ENCODE assay signal across 9 mouse cellular contexts in the genomic region with DNA sequence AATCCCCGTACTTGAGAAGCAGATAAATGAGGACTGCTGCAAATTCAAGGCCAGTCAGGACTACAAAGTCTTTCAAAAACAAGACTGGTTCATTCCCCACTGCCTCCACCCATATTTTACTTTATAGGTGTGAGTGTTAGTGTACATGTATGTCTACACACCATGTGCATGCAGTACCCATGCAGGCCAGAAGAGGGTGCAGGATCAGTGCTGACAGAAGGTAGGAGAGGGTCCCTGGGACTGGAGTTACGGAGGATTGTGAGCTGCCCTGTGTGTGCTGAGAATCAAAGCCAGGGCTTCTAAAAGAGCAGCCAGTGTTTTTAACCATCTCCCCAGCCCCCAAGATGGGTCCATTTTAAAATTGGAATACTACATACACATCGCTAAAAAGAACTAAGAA. TPM values are rescaled to one million over a fixed set of nuclear protein-coding genes. Genes with fewer than 3 reads are reported as not detected.
A peak's percentile ranks its signal among the peaks of the same experiment; 100 is the strongest.
DNase-seq lines count a peak whose midpoint lies in the region; ATAC-seq and TF ChIP-seq lines count a peak whose summit lies in the region.
"Had no signal": no experiment of that assay in that cellular context is flagged by ENCODE, and none has a peak within 500 bp of the region (broad histone marks: within the 10 kb centered on the region; RNA-seq: fewer than 3 reads in every experiment).

No protein-coding gene starts in this region.

- H3K27ac ChIP-seq in hindbrain, embryonic 11.5 days (ENCODE audit: low read depth, low read length) = no peak overlapping the region
- no peak overlapping the region for H3K27ac ChIP-seq in hindbrain, embryonic 12.5 days
- H3K27ac ChIP-seq: limb, embryonic 15.5 days had no signal

- WGBS in hindbrain, embryonic 11.5 days = 80% methylated on average over 3 of the region's 3 CpGs
- WGBS in hindbrain, embryonic 12.5 days = 83% methylated on average over 3 of the region's 3 CpGs

- H3K27me3 ChIP-seq in hindbrain, embryonic 11.5 days (ENCODE audit: control insufficient read depth, insufficient read depth, low read length) = no peaks in the 10 kb centered on the region
- H3K27me3 ChIP-seq in hindbrain, embryonic 12.5 days = no peaks in the 10 kb centered on the region
- peaks cover 3% of the 10 kb centered on the region; the same call in 1 of the 2 replicates for H3K27me3 ChIP-seq in G1E (ENCODE audit: insufficient read depth, low read length)
- H3K27me3 ChIP-seq: limb, embryonic 15.5 days had no signal

- no peaks in the 10 kb centered on the region for H3K36me3 ChIP-seq in hindbrain, embryonic 11.5 days (ENCODE audit: control insufficient read depth, insufficient read depth, low read length)
- peaks cover 21% of the 10 kb centered on the region for H3K36me3 ChIP-seq in hindbrain, embryonic 12.5 days
- peaks cover 62% of the 10 kb centered on the region for H3K36me3 ChIP-seq in G1E (replicated peaks)

- intact Hi-C loops in heart, postnatal 25 days (cut with DNase I) = loop anchor here (5.0 kb wide), 1 partner anchor 257 kb away; no protein-coding TSS in a partner anchor

- no peak overlapping the region for H3K4me3 ChIP-seq in hindbrain, embryonic 11.5 days (ENCODE audit: low read depth, low read length)
- no peak overlapping the region for H3K4me3 ChIP-seq in hindbrain, embryonic 12.5 days
- H3K4me3 ChIP-seq in G1E (ENCODE audit: low read depth, low read length) = no peak overlapping the region
- H3K4me3 ChIP-seq: limb, embryonic 15.5 days had no signal

- no peak overlapping the region for H3K4me2 ChIP-seq in hindbrain, embryonic 11.5 days (replicated peaks; ENCODE audit: low read depth, low read length)
- no peak overlapping the region for H3K4me2 ChIP-seq in hindbrain, embryonic 12.5 days (replicated peaks)
- H3K4me2 ChIP-seq: limb, embryonic 15.5 days had no signal

- peak; percentile 44 for DNase-seq in hindbrain, embryonic 11.5 days (ENCODE audit: low spot score)
- peak; percentile 48 for DNase-seq in 416B (ENCODE audit: low read depth)
- no peak for DNase-seq in G1E (ENCODE audit: low spot score)
- peak; percentile 66 for DNase-seq in lung, postnatal 10 days
- no peak for DNase-seq in urinary bladder, adult 2 months (ENCODE audit: low spot score)
- no peak for DNase-seq in heart, postnatal 25 days (ENCODE audit: low spot score)

- H3K9ac ChIP-seq in hindbrain, embryonic 11.5 days (ENCODE audit: low read depth, low read length) = no peak overlapping the region
- H3K9ac ChIP-seq in hindbrain, embryonic 12.5 days = no peak overlapping the region
- H3K9ac ChIP-seq: limb, embryonic 15.5 days had no signal

- peak; percentile 54 for TF ChIP-seq CTCF in G1E (IDR thresholded peaks at IDR 0.05; ENCODE audit: low read depth, low read length)

- ATAC-seq in hindbrain, embryonic 11.5 days (ENCODE audit: low FRiP score) = no peak
- no peak for ATAC-seq in hindbrain, embryonic 12.5 days (ENCODE audit: low FRiP score)
- ATAC-seq in G1E (ENCODE audit: extremely low read depth, insufficient number of reproducible peaks, low FRiP score, poor library complexity, severe bottlenecking) = no peak
- ATAC-seq in megakaryocyte-erythroid progenitor cell, adult 5-6 weeks (replicated peaks; ENCODE audit: low FRiP score, low TSS enrichment, poor library complexity, severe bottlenecking) = no peak

- no peaks in the 10 kb centered on the region for H3K4me1 ChIP-seq in hindbrain, embryonic 11.5 days (replicated peaks; ENCODE audit: control insufficient read depth, insufficient read depth, low read length)
- H3K4me1 ChIP-seq in hindbrain, embryonic 12.5 days = no peaks in the 10 kb centered on the region
- peaks cover 13% of the 10 kb centered on the region for H3K4me1 ChIP-seq in G1E (ENCODE audit: insufficient read depth, low read depth, low read length)
- H3K4me1 ChIP-seq: limb, embryonic 15.5 days had no signal

- no peaks in the 10 kb centered on the region for H3K9me3 ChIP-seq in hindbrain, embryonic 11.5 days (ENCODE audit: control insufficient read depth, low read length)
- H3K9me3 ChIP-seq in hindbrain, embryonic 12.5 days (replicated peaks) = no peaks in the 10 kb centered on the region
- H3K9me3 ChIP-seq in G1E (replicated peaks) = no peaks in the 10 kb centered on the region; the same call in 1 of the 2 replicates
- H3K9me3 ChIP-seq: limb, embryonic 15.5 days had no signal

RNA-seq across cellular contexts. Expression of gene Ube2v1, which starts 8.4 kb away (rescaled TPM):
- polyA plus RNA-seq in hindbrain, embryonic 11.5 days (2014; fragmentation: Nextera tagmentation; extraction: Ambion mirVana) = 237 and 257 TPM in 2 replicates
- polyA plus RNA-seq in hindbrain, embryonic 12.5 days (2016; fragmentation: Nextera tagmentation; extraction: Ambion mirVana) = 290 and 291 TPM in 2 replicates
- total RNA-seq in G1E (2014; fragmentation: Nextera tagmentation) = 149 and 162 TPM in 2 replicates
- 81.3 and 83.9 TPM in 2 replicates for total RNA-seq in G1E (2017)
- 197 and 203 TPM in 2 replicates for polyA plus RNA-seq in G1E (2012)
- polyA plus RNA-seq in urinary bladder, adult 2 months (2012; rRNA removed) = 111 and 152 TPM in 2 replicates
- 194 and 207 TPM in 2 replicates for total RNA-seq in megakaryocyte-erythroid progenitor cell, adult 5-6 weeks (2014; fragmentation: Nextera tagmentation)
- total RNA-seq in megakaryocyte-erythroid progenitor cell, adult 5-6 weeks (2017) = 46.6 and 78.6 TPM in 2 replicates
- total RNA-seq in heart, postnatal 25 days (2021) = 100 to 1,000 TPM in 1 of 2 experiments, 10 to 100 TPM in 1; 99.3 to 105 TPM

RNA-seq across cellular contexts. Expression of gene Gm20431, which starts 21.0 kb away (rescaled TPM):
- polyA plus RNA-seq in hindbrain, embryonic 11.5 days (2014; fragmentation: Nextera tagmentation; extraction: Ambion mirVana) = 4.0 and 8.4 TPM in 2 replicates
- 16.9 and 18.8 TPM in 2 replicates for polyA plus RNA-seq in hindbrain, embryonic 12.5 days (2016; fragmentation: Nextera tagmentation; extraction: Ambion mirVana)
- total RNA-seq in G1E (2014; fragmentation: Nextera tagmentation) = 6.2 and 8.1 TPM in 2 replicates
- total RNA-seq in G1E (2017) = 0.11 TPM in 1 of 2 replicates, not detected in the other
- not detected in 2 replicates for polyA plus RNA-seq in G1E (2012)
- polyA plus RNA-seq in urinary bladder, adult 2 months (2012; rRNA removed) = not detected in 2 replicates
- total RNA-seq in megakaryocyte-erythroid progenitor cell, adult 5-6 weeks (2014; fragmentation: Nextera tagmentation) = 16.1 TPM in 1 of 2 replicates, not detected in the other
- total RNA-seq in megakaryocyte-erythroid progenitor cell, adult 5-6 weeks (2017) = not detected in 2 replicates
- total RNA-seq in heart, postnatal 25 days (2021) = 10 to 100 TPM; 18.0 to 18.4 TPM

RNA-seq across cellular contexts. Expression of gene Cebpb, which starts 48.4 kb away (rescaled TPM):
- polyA plus RNA-seq in hindbrain, embryonic 11.5 days (2014; fragmentation: Nextera tagmentation; extraction: Ambion mirVana) = 1.5 and 3.1 TPM in 2 replicates
- 4.1 and 4.5 TPM in 2 replicates for polyA plus RNA-seq in hindbrain, embryonic 12.5 days (2016; fragmentation: Nextera tagmentation; extraction: Ambion mirVana)
- total RNA-seq in G1E (2014; fragmentation: Nextera tagmentation) (10.5 and 12.5 TPM in 2 replicates), G1E (2017) (12.9 and 33.6 TPM in 2 replicates)
- polyA plus RNA-seq in G1E (2012) = 61.6 and 87.9 TPM in 2 replicates
- polyA plus RNA-seq in urinary bladder, adult 2 months (2012; rRNA removed) = 57.1 and 69.7 TPM in 2 replicates
- 0.83 and 1.4 TPM in 2 replicates for total RNA-seq in megakaryocyte-erythroid progenitor cell, adult 5-6 weeks (2014; fragmentation: Nextera tagmentation)
- total RNA-seq in megakaryocyte-erythroid progenitor cell, adult 5-6 weeks (2017) = 2.3 and 3.1 TPM in 2 replicates
- total RNA-seq in heart, postnatal 25 days (2021) = 10 to 100 TPM; 58.0 to 84.2 TPM

RNA-seq across cellular contexts. Expression of gene Tmem189, which starts 49.3 kb away (rescaled TPM):
- polyA plus RNA-seq in hindbrain, embryonic 11.5 days (2014; fragmentation: Nextera tagmentation; extraction: Ambion mirVana) = 27.5 and 34.0 TPM in 2 replicates
- polyA plus RNA-seq in hindbrain, embryonic 12.5 days (2016; fragmentation: Nextera tagmentation; extraction: Ambion mirVana) = 39.0 and 43.9 TPM in 2 replicates
- total RNA-seq in G1E (2014; fragmentation: Nextera tagmentation) (14.1 and 20.1 TPM in 2 replicates), G1E (2017) (17.5 and 18.3 TPM in 2 replicates)
- polyA plus RNA-seq in G1E (2012) = 36.9 and 38.8 TPM in 2 replicates
- 46.0 and 48.4 TPM in 2 replicates for polyA plus RNA-seq in urinary bladder, adult 2 months (2012; rRNA removed)
- 19.5 and 28.4 TPM in 2 replicates for total RNA-seq in megakaryocyte-erythroid progenitor cell, adult 5-6 weeks (2014; fragmentation: Nextera tagmentation)
- 10.2 and 16.8 TPM in 2 replicates for total RNA-seq in megakaryocyte-erythroid progenitor cell, adult 5-6 weeks (2017)
- 10 to 100 TPM; 27.2 TPM for total RNA-seq in heart, postnatal 25 days (2021)

Comparison
In these comparisons a context has a peak if more than half of its experiments do, and no peak if none do; other contexts are left out.
1. DNase-seq: peak in hindbrain, embryonic 11.5 days (single experiment), 416B (single experiment) and lung, postnatal 10 days (single experiment); none in G1E (single experiment), urinary bladder, adult 2 months (single experiment) and heart, postnatal 25 days (single experiment).
2. RNA of gene Cebpb, which starts 48.4 kb away (polyA plus RNA-seq): 57.1 to 69.7 TPM in urinary bladder, adult 2 months and 61.6 to 87.9 TPM in G1E; 4.1 to 4.5 TPM in hindbrain, embryonic 12.5 days and 1.5 to 3.1 TPM in hindbrain, embryonic 11.5 days; every median in the first group is over 10 times any median in the second.